Mouse (Mus musculus) forebrain, embryonic 13.5 days (tissue): ENCODE measurements around the gene Rab34. TPM values are rescaled to one million over a fixed set of nuclear protein-coding genes. Genes with fewer than 3 reads are reported as not detected.

Source experiments
- ATAC-seq: fragments of 200-750 bp; cut with Nextera tagmentation; 2 replicates; pipeline ENCODE4 v1.8.0; 2017
- H3K27ac ChIP-seq: fragments of 300-500 bp; sonication (generic); 2 replicates; pipeline ENCODE4 v1.5.1; 2015; ENCODE audit warnings: inconsistent platforms, mild to moderate bottlenecking, moderate library complexity
- H3K27me3 ChIP-seq: fragments of 300-500 bp; sonication (generic); 2 replicates; pipeline ENCODE4 v1.6.1; 2015; ENCODE audit warnings: mild to moderate bottlenecking, inconsistent platforms
- H3K36me3 ChIP-seq: fragments of 300-500 bp; sonication (generic); 2 replicates; pipeline ENCODE4 v1.6.1; 2015; ENCODE audit warnings: mild to moderate bottlenecking, inconsistent platforms; ENCODE audit not compliant: poor library complexity, severe bottlenecking
- H3K4me1 ChIP-seq: fragments of 300-500 bp; sonication (generic); 2 replicates; pipeline ENCODE4 v1.6.1; 2015; ENCODE audit warnings: inconsistent platforms
- H3K4me2 ChIP-seq: fragments of 300-500 bp; sonication (generic); 2 replicates; pipeline ENCODE4 v1.6.1; 2015; ENCODE audit warnings: inconsistent platforms, mild to moderate bottlenecking, moderate library complexity
- H3K4me3 ChIP-seq: fragments of 300-500 bp; sonication (generic); 2 replicates; pipeline ENCODE4 v1.5.1; 2015; ENCODE audit warnings: mild to moderate bottlenecking, inconsistent platforms
- H3K9ac ChIP-seq: fragments of 300-500 bp; sonication (generic); 2 replicates; pipeline ENCODE4 v1.6.1; 2015; ENCODE audit warnings: mild to moderate bottlenecking, inconsistent platforms
- H3K9me3 ChIP-seq: fragments of 300-500 bp; sonication (generic); replicated peaks from 2 replicates; pipeline ENCODE4 v1.6.1; 2016; ENCODE audit warnings: inconsistent platforms
- WGBS: fragments of 180-500 bp; shearing (Covaris S2); methylation state at CpG from one replicate; pipeline ENCODE4 v1.1.7; 2015; 5-methylcytosine and 5-hydroxymethylcytosine counted together
- polyA plus RNA-seq: library from polyadenylated mRNA; unstranded; fragments of >200 nt; fragmentation: Nextera tagmentation; extraction: Ambion mirVana; gene quantifications from 2 replicates; pipeline ENCODE4 v1.2.1, GENCODE M21; 2015

The Rab34 gene
- polyA plus RNA-seq, result 39.7 and 42.1 TPM in 2 replicates

- peak within 1 kb of the TSS; percentile 94 for H3K27ac ChIP-seq
- H3K4me3 ChIP-seq, result peak within 1 kb of the TSS; percentile 60
- under 1% methylated on average over 78 of the region's 80 CpGs for WGBS
- peak within 1 kb of the TSS; percentile 65 for H3K4me2 ChIP-seq
- H3K4me1 ChIP-seq, result peaks cover 21% of the 10 kb centered on the region
- peak; percentile 83 for ATAC-seq
- peak within 1 kb of the TSS; percentile 82 for H3K9ac ChIP-seq
- H3K9me3 ChIP-seq, result no peaks in the 10 kb centered on the region
- H3K36me3 ChIP-seq, result peaks cover 33% of the 10 kb centered on the region
- no peaks in the 10 kb centered on the region for H3K27me3 ChIP-seq
Measured at GRCm38 (mm10) chr11:78188331-78189233, at the start of gene Rab34. Rab34 (plus strand) TSS chr11:78188430.

GRCm38 (mm10) chr11:78140665-78141064, 47.6 kb upstream of the Rab34 start:
- peaks cover 28% of the 10 kb centered on the region for H3K36me3 ChIP-seq
- no peak for ATAC-seq
- no peak overlapping the region for H3K9ac ChIP-seq
- no peak overlapping the region for H3K27ac ChIP-seq
- 91% methylated on average over 5 of the region's 5 CpGs for WGBS
- no peaks in the 10 kb centered on the region for H3K27me3 ChIP-seq
- no peak overlapping the region for H3K4me2 ChIP-seq
- 0 out of 2 replicates have a peak, but pooled peaks cover 2% of the 10 kb centered on the region for H3K4me1 ChIP-seq
- no peak overlapping the region for H3K4me3 ChIP-seq
- no peaks in the 10 kb centered on the region for H3K9me3 ChIP-seq

GRCm38 (mm10) chr11:78143520-78143919, 44.7 kb upstream of the Rab34 start:
- no peak overlapping the region for H3K27ac ChIP-seq

GRCm38 (mm10) chr11:78146168-78146567, 42.1 kb upstream of the Rab34 start:
- peaks cover 76% of the 10 kb centered on the region for H3K36me3 ChIP-seq
- no peaks in the 10 kb centered on the region for H3K27me3 ChIP-seq
- H3K4me2 ChIP-seq, result no peak overlapping the region
- H3K4me1 ChIP-seq, result no peaks in the 10 kb centered on the region
- H3K9ac ChIP-seq, result no peak overlapping the region
- no peak overlapping the region for H3K27ac ChIP-seq
- H3K9me3 ChIP-seq, result no peaks in the 10 kb centered on the region
- no peak for ATAC-seq
- 87% methylated on average over 5 of the region's 5 CpGs for WGBS
- no peak overlapping the region for H3K4me3 ChIP-seq

More at GRCm38 (mm10) chr11:78143520-78143919, 44.7 kb upstream of the Rab34 start:
- 86% methylated on average over 2 of the region's 2 CpGs for WGBS
- H3K9ac ChIP-seq, result no peak overlapping the region
- H3K4me1 ChIP-seq, result no peaks in the 10 kb centered on the region
- no peak for ATAC-seq
- no peak overlapping the region for H3K4me2 ChIP-seq
- no peak overlapping the region for H3K4me3 ChIP-seq
- H3K27me3 ChIP-seq, result no peaks in the 10 kb centered on the region
- H3K36me3 ChIP-seq, result peaks cover 55% of the 10 kb centered on the region
- H3K9me3 ChIP-seq, result no peaks in the 10 kb centered on the region

- WGBS, result 97% methylated on average over 6 of the region's 6 CpGs
- H3K27me3 ChIP-seq, result no peaks in the 10 kb centered on the region
- peaks cover 2% of the 10 kb centered on the region for H3K4me1 ChIP-seq
- H3K9me3 ChIP-seq, result no peaks in the 10 kb centered on the region
- no peak overlapping the region for H3K4me3 ChIP-seq
- ATAC-seq, result no peak
- no peak overlapping the region for H3K4me2 ChIP-seq
- peaks cover 77% of the 10 kb centered on the region for H3K36me3 ChIP-seq
- H3K27ac ChIP-seq, result no peak overlapping the region
- no peak overlapping the region for H3K9ac ChIP-seq
Measured at GRCm38 (mm10) chr11:78146707-78147543, 41.3 kb upstream of the Rab34 start.

GRCm38 (mm10) chr11:78151161-78151560, 37.1 kb upstream of the Rab34 start:
- Histone ChIP-seq H3K36me3 (peaks cover 69% of the 10 kb centered on the region), H3K4me1 (peaks cover 26% of the 10 kb centered on the region), H3K9me3 (no peaks in the 10 kb centered on the region), H3K27me3 (no peaks in the 10 kb centered on the region), H3K9ac (no peak overlapping the region), H3K27ac (no peak overlapping the region), H3K4me3 (no peak overlapping the region), H3K4me2 (no peak overlapping the region)
- ATAC-seq, result no peak
- 24% methylated on average over 1 of the region's 1 CpGs for WGBS

GRCm38 (mm10) chr11:78152299-78153231, 35.7 kb upstream of the Rab34 start:
- Histone ChIP-seq H3K27ac (peak overlapping the region; percentile 75), H3K9me3 (no peaks in the 10 kb centered on the region), H3K4me1 (peaks cover 28% of the 10 kb centered on the region), H3K27me3 (no peaks in the 10 kb centered on the region), H3K4me3 (no peak overlapping the region), H3K4me2 (peak overlapping the region; percentile 7; the same call in 1 of the 2 replicates), H3K9ac (peak overlapping the region; percentile 17; the same call in 1 of the 2 replicates), H3K36me3 (peaks cover 69% of the 10 kb centered on the region)
- peak; percentile 82 for ATAC-seq
- WGBS, result 52% methylated on average over 9 of the region's 9 CpGs

- peak overlapping the region; percentile 75; the same call in 1 of the 2 replicates for H3K27ac ChIP-seq
- peaks cover 32% of the 10 kb centered on the region for H3K4me1 ChIP-seq
- 86% methylated on average over 13 of the region's 13 CpGs for WGBS
- no peaks in the 10 kb centered on the region for H3K27me3 ChIP-seq
- no peak overlapping the region for H3K9ac ChIP-seq
- no peaks in the 10 kb centered on the region for H3K9me3 ChIP-seq
- no peak overlapping the region for H3K4me3 ChIP-seq
- no peak for ATAC-seq
- H3K36me3 ChIP-seq, result peaks cover 71% of the 10 kb centered on the region
- no peak overlapping the region for H3K4me2 ChIP-seq
Measured at GRCm38 (mm10) chr11:78153778-78154177, 34.5 kb upstream of the Rab34 start.

- Histone ChIP-seq H3K4me2 (no peak overlapping the region), H3K4me1 (peaks cover 32% of the 10 kb centered on the region), H3K36me3 (peaks cover 76% of the 10 kb centered on the region), H3K27ac (no peak overlapping the region), H3K27me3 (no peaks in the 10 kb centered on the region), H3K9ac (no peak overlapping the region), H3K4me3 (no peak overlapping the region), H3K9me3 (no peaks in the 10 kb centered on the region)
- WGBS, result 78% methylated on average over 5 of the region's 5 CpGs
- ATAC-seq, result no peak
Measured at GRCm38 (mm10) chr11:78155674-78156073, 32.6 kb upstream of the Rab34 start.

GRCm38 (mm10) chr11:78156156-78156699, 32.0 kb upstream of the Rab34 start:
- 51% methylated on average over 6 of the region's 6 CpGs for WGBS
- Histone ChIP-seq H3K4me2 (no peak overlapping the region), H3K4me1 (peaks cover 32% of the 10 kb centered on the region), H3K9ac (no peak overlapping the region), H3K27ac (0 out of 2 replicates have a peak overlapping the region, but pooled peaks have one; percentile 3), H3K27me3 (no peaks in the 10 kb centered on the region), H3K36me3 (peaks cover 76% of the 10 kb centered on the region), H3K4me3 (no peak overlapping the region), H3K9me3 (no peaks in the 10 kb centered on the region)
- no peak for ATAC-seq

- no peak overlapping the region for H3K4me3 ChIP-seq
- H3K27me3 ChIP-seq, result no peaks in the 10 kb centered on the region
- H3K27ac ChIP-seq, result no peak overlapping the region
- no peak overlapping the region for H3K9ac ChIP-seq
- peak; percentile 42; the same call in 1 of the 2 replicates for ATAC-seq
- no peak overlapping the region for H3K4me2 ChIP-seq
- no peaks in the 10 kb centered on the region for H3K9me3 ChIP-seq
- peaks cover 84% of the 10 kb centered on the region for H3K36me3 ChIP-seq
- peaks cover 33% of the 10 kb centered on the region for H3K4me1 ChIP-seq
- WGBS, result 32% methylated on average over 2 of the region's 2 CpGs
Measured at GRCm38 (mm10) chr11:78159096-78159495, 29.1 kb upstream of the Rab34 start.
